Mouse (Mus musculus) midbrain, postnatal 0 days (tissue): ENCODE data around the gene Rere. TPM values are rescaled to one million over a fixed set of nuclear protein-coding genes. Genes with fewer than 3 reads are reported as not detected.
A peak's percentile ranks its signal among the peaks of the same experiment; 100 is the strongest.

ENCODE experiments used
- ATAC-seq: fragments of 200-750 bp; cut with Nextera tagmentation; 2 replicates; pipeline ENCODE4 v1.8.0; 2017; ENCODE audit warnings: moderate number of reproducible peaks, mild to moderate bottlenecking, moderate TSS enrichment, moderate library complexity; ENCODE audit not compliant: low FRiP score
- DNase-seq: peaks from one replicate; pipeline ENCODE4 v3.0.0-alpha.2; 2015; ENCODE audit warnings: low spot score
- H3K27ac ChIP-seq: fragments of 300-500 bp; sonication (generic); 2 replicates; pipeline ENCODE4 v1.5.1; 2014; ENCODE audit warnings: low read depth, mild to moderate bottlenecking, low read length, mixed read lengths
- H3K27me3 ChIP-seq: fragments of 300-500 bp; sonication (generic); 2 replicates; pipeline ENCODE4 v1.6.1; 2014; ENCODE audit warnings: low read length, control low read depth, mixed read lengths; ENCODE audit not compliant: insufficient read depth
- H3K36me3 ChIP-seq: fragments of 300-500 bp; sonication (generic); 2 replicates; pipeline ENCODE4 v1.6.1; 2014; ENCODE audit warnings: low read length, control low read depth, mixed read lengths; ENCODE audit not compliant: insufficient read depth
- H3K4me1 ChIP-seq: fragments of 300-500 bp; sonication (generic); 2 replicates; pipeline ENCODE4 v1.6.1; 2014; ENCODE audit warnings: mild to moderate bottlenecking, control low read depth, antibody characterized with exemption, low read length, mixed read lengths; ENCODE audit not compliant: insufficient read depth
- H3K4me2 ChIP-seq: fragments of 300-500 bp; sonication (generic); 2 replicates; pipeline ENCODE4 v1.6.1; 2014; ENCODE audit warnings: low read depth, mild to moderate bottlenecking, low read length, mixed read lengths; ENCODE audit not compliant: poor library complexity, severe bottlenecking
- H3K4me3 ChIP-seq: fragments of 300-500 bp; sonication (generic); 2 replicates; pipeline ENCODE4 v1.5.1; 2014; ENCODE audit warnings: low read depth, mild to moderate bottlenecking, low read length, moderate library complexity
- H3K9ac ChIP-seq: fragments of 300-500 bp; sonication (generic); replicated peaks from 2 replicates; pipeline ENCODE4 v1.6.1; 2014; ENCODE audit warnings: mild to moderate bottlenecking, low read length, moderate library complexity, mixed read lengths; ENCODE audit not compliant: poor library complexity, severe bottlenecking
- H3K9me3 ChIP-seq: fragments of 300-500 bp; sonication (generic); 2 replicates; pipeline ENCODE4 v1.6.1; 2016; ENCODE audit warnings: low read length, control low read depth
- CTCF ChIP-seq: IDR thresholded peaks from 2 replicates; pipeline ENCODE4 v1.5.1; 2016; ENCODE audit warnings: antibody characterized with exemption, mild to moderate bottlenecking
- WGBS: fragments of 180-500 bp; shearing (Covaris S2); extraction: QIAGEN DNeasy Blood & Tissue Kit; methylation state at CpG from one replicate; pipeline ENCODE4 v1.1.7; 2014; 5-methylcytosine and 5-hydroxymethylcytosine counted together
- polyA plus RNA-seq: library from polyadenylated mRNA; unstranded; fragments of >200 nt; fragmentation: Nextera tagmentation; extraction: Ambion mirVana; gene quantifications from 2 replicates; pipeline ENCODE4 v1.2.1, GENCODE M21; 2015
- total RNA-seq: library from RNA; depleted of rRNA; stranded (reverse); fragments of >200 nt; gene quantifications from 2 replicates; pipeline ENCODE4 v1.2.3, GENCODE M21; 2014; rRNA removed

Rere gene
- total RNA-seq (36.8 and 44.3 TPM in 2 replicates), polyA plus RNA-seq (17.9 and 22.7 TPM in 2 replicates)

DNA sequence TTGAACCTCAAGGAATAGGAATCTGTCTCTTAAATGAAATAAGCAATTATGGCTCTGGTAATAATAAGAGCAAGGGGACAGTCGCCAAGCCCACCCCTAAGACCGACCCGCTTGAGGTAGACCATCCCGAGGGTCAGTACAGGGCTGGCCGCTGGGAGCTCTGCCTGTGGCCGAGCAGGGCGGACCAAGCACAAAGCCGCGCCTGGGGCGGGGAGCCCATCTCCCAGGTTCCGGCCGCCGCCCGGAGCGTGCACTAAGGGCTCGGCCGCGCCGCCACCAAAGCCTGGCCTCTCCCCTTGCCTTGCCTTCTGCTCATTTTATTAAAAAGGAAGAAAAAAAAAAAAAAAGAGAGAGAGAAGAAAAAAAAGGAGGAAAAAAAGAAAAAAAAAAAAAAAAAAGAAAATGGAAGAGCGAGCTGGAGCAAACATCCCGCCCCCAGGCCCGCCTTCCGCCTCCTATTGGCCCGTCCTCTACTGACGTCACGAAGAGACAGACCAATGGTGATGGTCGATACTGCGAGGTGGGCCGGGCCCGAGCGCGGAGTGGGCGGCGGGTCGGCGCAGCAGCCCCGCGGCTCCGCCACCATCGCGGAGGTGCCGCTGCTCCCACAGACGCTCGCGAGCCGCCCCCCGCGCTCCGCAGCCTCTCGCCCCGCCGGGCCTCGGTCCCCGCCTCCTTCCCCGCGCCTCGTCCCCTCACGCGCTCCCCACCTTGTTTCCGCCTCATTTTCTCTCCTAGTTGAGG is at the start of gene Rere:
Rere (plus strand) TSS at position 629 of the 744 bp plus-strand sequence.
- WGBS = 1% methylated on average over 59 of the region's 60 CpGs
- peak within 1 kb of the TSS; percentile 66 for H3K4me2 ChIP-seq
- ATAC-seq = peak; percentile 98
- DNase-seq = peak; percentile 98
- peak within 1 kb of the TSS; percentile 99 for H3K4me3 ChIP-seq
- H3K4me1 ChIP-seq = no peaks in the 10 kb centered on the region; the same call in 1 of the 2 replicates
- TF ChIP-seq CTCF = 0 out of 2 replicates have a peak, but pooled peaks have one; percentile 8
- no peaks in the 10 kb centered on the region for H3K27me3 ChIP-seq
- H3K9ac ChIP-seq = peak within 1 kb of the TSS; percentile 94
- no peaks in the 10 kb centered on the region for H3K9me3 ChIP-seq
- no peaks in the 10 kb centered on the region for H3K36me3 ChIP-seq
- H3K27ac ChIP-seq = peak within 1 kb of the TSS; percentile 98

DNA sequence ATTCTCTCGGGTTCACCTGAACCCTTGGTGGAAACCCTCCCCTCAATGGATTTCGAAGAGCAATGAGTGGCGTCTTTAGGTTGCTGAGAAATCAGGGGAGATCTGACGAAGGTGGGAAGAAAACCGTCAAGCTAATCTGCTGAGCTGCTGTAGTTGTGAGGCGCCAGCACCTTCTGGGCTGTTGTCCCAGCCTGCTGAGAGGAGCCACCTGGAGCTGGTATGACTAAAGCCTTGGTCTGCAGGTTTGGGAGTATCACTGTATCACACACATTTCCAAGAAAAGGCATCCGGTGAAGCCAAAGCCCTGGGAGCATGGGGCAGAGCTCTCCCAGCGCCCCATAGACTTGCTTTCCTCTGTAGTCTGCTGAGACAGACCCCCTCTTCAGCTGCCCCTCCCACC is 49.6 kb upstream of the Rere start:
- H3K9me3 ChIP-seq = no peaks in the 10 kb centered on the region
- H3K27ac ChIP-seq = no peak overlapping the region
- H3K36me3 ChIP-seq = no peaks in the 10 kb centered on the region
- no peak for ATAC-seq
- DNase-seq = no peak
- TF ChIP-seq CTCF = no peak
- WGBS = 72% methylated on average over 8 of the region's 8 CpGs
- peaks cover 4% of the 10 kb centered on the region; the same call in 1 of the 2 replicates for H3K4me1 ChIP-seq
- no peak overlapping the region for H3K9ac ChIP-seq
- no peak overlapping the region for H3K4me2 ChIP-seq
- H3K4me3 ChIP-seq = no peak overlapping the region
- no peaks in the 10 kb centered on the region for H3K27me3 ChIP-seq

DNA sequence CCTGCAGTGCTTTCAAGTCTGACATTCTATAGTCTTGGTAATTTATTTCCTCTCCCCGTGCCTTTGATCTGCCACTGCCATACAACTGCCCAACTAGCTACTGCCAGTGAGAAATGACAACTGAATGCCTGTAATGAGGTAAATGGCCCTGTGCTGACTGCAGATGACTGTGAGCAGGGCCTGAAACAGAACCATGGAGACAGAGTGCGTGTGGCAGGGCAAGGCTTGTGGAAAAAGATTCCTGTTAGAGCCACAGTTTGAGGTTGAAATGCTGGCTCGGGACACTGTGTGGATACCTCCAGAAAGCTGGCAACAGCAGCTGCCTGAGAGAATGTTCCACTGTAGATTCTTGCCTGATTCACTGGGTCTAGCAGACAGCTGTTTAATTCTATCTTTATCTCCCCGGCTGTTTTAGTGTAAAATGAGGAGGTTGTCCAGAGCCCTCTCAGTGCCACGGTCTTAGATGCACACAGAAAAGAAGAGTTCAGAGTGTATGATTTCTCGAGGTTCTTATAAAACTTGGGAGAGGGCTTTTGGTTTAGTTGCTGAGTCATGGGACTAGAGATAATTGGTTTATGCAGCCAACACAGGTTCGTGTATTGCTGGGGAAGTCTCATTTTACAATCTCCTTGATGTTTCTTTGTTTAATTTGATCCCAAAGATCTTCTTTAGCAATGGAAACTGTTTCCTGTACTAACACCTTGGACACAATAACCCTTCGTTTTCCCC is 46.7 kb upstream of the Rere start:
- Histone ChIP-seq H3K9ac (no peak overlapping the region), H3K4me1 (peaks cover 9% of the 10 kb centered on the region), H3K4me2 (no peak overlapping the region), H3K27me3 (no peaks in the 10 kb centered on the region), H3K36me3 (no peaks in the 10 kb centered on the region), H3K27ac (peak overlapping the region; percentile 47), H3K4me3 (no peak overlapping the region), H3K9me3 (no peaks in the 10 kb centered on the region)
- DNase-seq (peak; percentile 47), ATAC-seq (no peak)
- no peak for TF ChIP-seq CTCF
- 28% methylated on average over 8 of the region's 8 CpGs for WGBS

DNA sequence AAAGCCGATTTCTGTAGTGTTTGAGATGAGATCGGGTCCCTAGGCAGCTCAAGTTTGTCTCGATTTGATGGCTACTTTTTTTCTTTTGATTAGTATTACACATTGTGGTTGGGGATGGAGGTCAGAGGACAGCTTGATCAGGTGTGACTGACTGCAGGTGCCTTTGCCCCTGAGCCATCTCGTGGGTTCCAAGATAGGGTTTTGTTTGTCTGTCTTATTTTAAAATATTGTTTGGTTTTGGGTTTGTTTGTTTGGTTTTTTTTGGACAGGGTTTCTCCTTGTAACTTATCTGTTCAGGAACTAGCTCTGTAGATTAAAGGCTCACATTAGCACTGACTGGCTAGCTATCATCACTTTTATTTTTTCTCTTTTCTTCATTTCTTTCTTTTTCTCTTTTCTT is 45.9 kb upstream of the Rere start:
- H3K9me3 ChIP-seq = no peaks in the 10 kb centered on the region
- H3K4me1 ChIP-seq = peaks cover 11% of the 10 kb centered on the region
- no peaks in the 10 kb centered on the region for H3K27me3 ChIP-seq
- WGBS = 66% methylated on average over 4 of the region's 4 CpGs
- H3K9ac ChIP-seq = no peak overlapping the region
- DNase-seq (no peak), ATAC-seq (no peak)
- no peak overlapping the region for H3K27ac ChIP-seq
- no peak overlapping the region for H3K4me2 ChIP-seq
- TF ChIP-seq CTCF = no peak
- H3K4me3 ChIP-seq = no peak overlapping the region
- no peaks in the 10 kb centered on the region for H3K36me3 ChIP-seq

DNA sequence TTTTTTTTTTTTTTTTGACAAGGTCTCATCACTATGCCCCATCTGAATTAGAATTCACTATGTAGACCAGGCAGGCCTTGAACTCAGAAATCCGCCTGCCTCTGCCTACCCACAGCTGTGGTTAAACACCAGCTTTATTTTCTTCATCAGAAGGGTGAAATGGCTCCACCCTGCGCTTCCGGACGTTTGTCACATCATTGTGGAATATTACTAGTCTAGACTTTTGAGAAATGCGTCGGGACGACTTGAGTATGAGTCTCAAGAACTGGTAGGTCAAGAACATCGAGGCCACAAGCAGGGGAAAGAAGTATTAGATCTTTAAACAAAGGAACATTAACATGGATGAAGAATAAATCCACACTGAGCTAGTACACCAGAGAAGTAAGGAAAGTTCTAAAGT is 45.4 kb upstream of the Rere start:
- H3K4me3 ChIP-seq = peak overlapping the region; percentile 70; the same call in 1 of the 2 replicates
- H3K36me3 ChIP-seq = peaks cover under 1% of the 10 kb centered on the region
- ATAC-seq (no peak), DNase-seq (no peak)
- no peaks in the 10 kb centered on the region for H3K9me3 ChIP-seq
- TF ChIP-seq CTCF = no peak
- peaks cover 11% of the 10 kb centered on the region for H3K4me1 ChIP-seq
- 0 out of 2 replicates have a peak overlapping the region, but pooled peaks have one; percentile 69 for H3K9ac ChIP-seq
- WGBS = 84% methylated on average over 8 of the region's 8 CpGs
- H3K27ac ChIP-seq = peak overlapping the region; percentile 91
- H3K4me2 ChIP-seq = peak overlapping the region; percentile 75
- H3K27me3 ChIP-seq = no peaks in the 10 kb centered on the region
